Mouse (Mus musculus) limb, embryonic 10.5 days (tissue): ENCODE measurements at regions not wholly inside any gene's neighbourhood (a gene's known extent, or its start where the extent isn't known, plus 50 kb on each side); places are given as distances from the start of the nearest gene placed in this dataset.

Experiments
- DNase-seq: peaks from one replicate; pipeline ENCODE4 v3.0.0-alpha.2; 2017; ENCODE audit warnings: low spot score
- H3K27ac ChIP-seq: fragments of 300-500 bp; sonication (generic); 2 replicates; pipeline ENCODE4 v1.5.1; 2016; ENCODE audit warnings: mild to moderate bottlenecking
- H3K27me3 ChIP-seq: fragments of 300-500 bp; sonication (generic); 2 replicates; pipeline ENCODE4 v1.6.1; 2016; ENCODE audit warnings: low read depth, mild to moderate bottlenecking; ENCODE audit not compliant: poor library complexity, severe bottlenecking
- H3K36me3 ChIP-seq: fragments of 300-500 bp; sonication (generic); 2 replicates; pipeline ENCODE4 v1.6.1; 2016; ENCODE audit warnings: mild to moderate bottlenecking, moderate library complexity
- H3K4me1 ChIP-seq: fragments of 300-500 bp; sonication (generic); 2 replicates; pipeline ENCODE4 v1.6.1; 2016
- H3K4me3 ChIP-seq: fragments of 300-500 bp; sonication (generic); 2 replicates; pipeline ENCODE4 v1.5.1; 2016; ENCODE audit warnings: mild to moderate bottlenecking, moderate library complexity
- H3K9me3 ChIP-seq: fragments of 300-500 bp; sonication (generic); replicated peaks from 2 replicates; pipeline ENCODE4 v1.6.1; 2016; ENCODE audit warnings: mild to moderate bottlenecking
- WGBS: fragments of 180-500 bp; shearing (Covaris S2); methylation state at CpG from one replicate; pipeline ENCODE4 v1.1.7; 2016; 5-methylcytosine and 5-hydroxymethylcytosine counted together

DNA sequence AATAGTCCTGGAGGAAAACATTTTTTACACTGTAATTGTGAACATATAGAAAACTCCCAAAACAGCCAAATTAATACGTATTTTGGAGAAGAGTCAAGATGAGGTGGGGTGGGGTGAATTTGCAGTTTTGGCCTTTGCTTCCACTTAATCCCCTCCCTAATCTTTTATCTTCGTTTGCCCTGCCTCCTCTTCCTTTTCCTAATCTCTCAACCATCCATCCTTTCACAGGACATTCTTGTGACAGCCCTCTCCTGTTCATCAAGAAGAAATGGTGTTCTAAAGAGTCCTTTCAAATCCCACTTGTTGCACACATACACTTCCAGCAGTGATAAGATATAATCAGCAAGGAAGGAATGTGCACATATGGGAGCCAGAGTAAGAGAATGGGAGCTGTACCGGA is 186.0 kb upstream of the Paip1 start:
- no peak overlapping the region for H3K4me3 ChIP-seq
- H3K4me1 ChIP-seq: no peaks in the 10 kb centered on the region
- 73% methylated on average over 3 of the region's 3 CpGs for WGBS

DNA sequence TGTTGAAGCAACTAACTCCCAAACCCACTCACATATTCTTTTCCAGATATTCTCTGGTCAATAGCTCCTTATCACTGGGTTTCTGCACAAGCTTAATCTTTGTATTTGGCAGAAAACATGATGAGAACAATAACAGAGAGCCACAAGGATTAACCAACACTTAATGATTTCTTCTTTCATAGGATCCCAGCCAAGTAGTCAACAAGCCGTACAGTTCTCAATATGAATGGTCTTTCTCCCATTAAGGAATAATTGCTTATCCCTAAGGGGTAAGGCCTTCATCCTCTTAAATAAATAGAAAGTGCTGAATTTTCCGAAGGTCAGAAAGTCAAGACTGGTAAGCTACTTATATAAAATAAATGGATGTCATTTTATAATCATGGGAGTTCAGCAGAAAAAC is 181.3 kb upstream of the Paip1 start:
- Histone ChIP-seq H3K27ac (no peak overlapping the region), H3K27me3 (no peaks in the 10 kb centered on the region), H3K4me3 (no peak overlapping the region), H3K36me3 (no peaks in the 10 kb centered on the region), H3K4me1 (no peaks in the 10 kb centered on the region), H3K9me3 (no peaks in the 10 kb centered on the region)
- WGBS: 84% methylated on average over 2 of the region's 2 CpGs
- DNase-seq: no peak

More for the DNA sequence above, 186.0 kb upstream of the Paip1 start:
- Histone ChIP-seq H3K36me3 (no peaks in the 10 kb centered on the region), H3K9me3 (no peaks in the 10 kb centered on the region), H3K27me3 (no peaks in the 10 kb centered on the region), H3K27ac (no peak overlapping the region)
- no peak for DNase-seq

DNA sequence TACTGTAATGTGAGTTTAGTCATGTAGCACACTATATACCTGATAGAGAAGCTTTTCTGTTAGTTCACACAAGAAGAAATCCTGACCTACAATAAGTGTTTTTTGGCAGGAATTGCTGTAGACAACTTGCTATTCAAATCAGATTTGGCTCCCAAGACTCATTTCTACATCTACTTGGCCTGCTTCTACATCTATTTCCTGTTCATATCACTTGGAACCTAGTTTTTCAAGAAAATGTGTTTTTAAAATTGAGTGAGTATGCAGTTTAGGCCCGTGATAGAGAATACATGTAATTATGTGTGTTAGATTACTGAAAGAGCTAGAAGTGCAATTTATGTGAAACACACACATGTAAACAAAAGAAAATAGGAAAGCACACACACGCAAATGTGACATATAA is 176.4 kb upstream of the Paip1 start:
- H3K36me3 ChIP-seq: no peaks in the 10 kb centered on the region
- H3K9me3 ChIP-seq: no peaks in the 10 kb centered on the region
- no peaks in the 10 kb centered on the region for H3K27me3 ChIP-seq
- H3K4me1 ChIP-seq: no peaks in the 10 kb centered on the region
- H3K4me3 ChIP-seq: no peak overlapping the region
- no peak overlapping the region for H3K27ac ChIP-seq
- DNase-seq: no peak
- 93% methylated on average over 2 of the region's 2 CpGs for WGBS

DNA sequence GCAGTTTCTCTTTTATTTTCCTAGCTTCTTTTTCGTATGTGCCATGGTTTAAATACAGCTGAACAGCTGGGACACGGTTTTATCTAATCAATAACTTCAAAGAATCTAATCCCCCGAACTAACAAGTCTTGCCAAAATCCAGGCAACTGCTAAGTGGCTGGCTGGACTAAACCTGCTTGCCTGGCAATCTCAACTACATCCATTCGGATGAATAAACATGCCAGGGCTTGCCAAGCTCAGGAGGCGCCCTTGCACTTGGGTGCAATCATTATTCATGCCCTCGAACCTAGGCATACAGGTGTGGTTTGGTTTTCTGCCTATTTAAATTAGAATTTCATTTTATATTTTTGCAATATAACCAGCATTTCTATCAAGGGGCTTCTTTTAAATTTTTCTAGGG is 172.1 kb upstream of the Paip1 start:
- Histone ChIP-seq H3K4me1 (no peaks in the 10 kb centered on the region), H3K4me3 (no peak overlapping the region), H3K9me3 (no peaks in the 10 kb centered on the region), H3K27me3 (no peaks in the 10 kb centered on the region), H3K27ac (no peak overlapping the region), H3K36me3 (no peaks in the 10 kb centered on the region)
- WGBS: 81% methylated on average over 6 of the region's 6 CpGs
- no peak for DNase-seq

DNA sequence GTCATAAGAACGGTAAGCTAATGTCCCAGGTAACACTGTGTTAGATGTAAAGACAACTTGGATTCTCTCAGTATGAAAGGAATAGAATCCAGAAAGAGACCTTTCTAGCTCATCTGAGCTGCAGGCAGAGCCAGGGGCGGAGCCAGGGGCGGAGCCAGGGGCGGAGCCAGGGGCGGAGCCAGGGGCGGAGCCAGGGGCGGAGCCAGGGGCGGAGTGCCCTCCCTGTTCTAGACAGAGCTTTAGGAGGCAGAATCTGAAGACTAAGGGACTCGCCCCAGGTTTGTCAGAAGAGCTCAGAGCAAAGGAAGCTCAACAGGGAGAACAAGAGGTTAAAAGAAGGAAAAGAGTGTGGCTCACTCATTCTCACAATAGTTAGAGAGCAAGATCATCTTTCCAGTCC is 169.9 kb upstream of the Paip1 start:
- H3K27ac ChIP-seq: no peak overlapping the region
- 69% methylated on average over 9 of the region's 9 CpGs for WGBS
- no peaks in the 10 kb centered on the region for H3K9me3 ChIP-seq
- H3K36me3 ChIP-seq: no peaks in the 10 kb centered on the region
- H3K4me1 ChIP-seq: no peaks in the 10 kb centered on the region
- H3K27me3 ChIP-seq: no peaks in the 10 kb centered on the region
- no peak overlapping the region for H3K4me3 ChIP-seq
- no peak for DNase-seq

DNA sequence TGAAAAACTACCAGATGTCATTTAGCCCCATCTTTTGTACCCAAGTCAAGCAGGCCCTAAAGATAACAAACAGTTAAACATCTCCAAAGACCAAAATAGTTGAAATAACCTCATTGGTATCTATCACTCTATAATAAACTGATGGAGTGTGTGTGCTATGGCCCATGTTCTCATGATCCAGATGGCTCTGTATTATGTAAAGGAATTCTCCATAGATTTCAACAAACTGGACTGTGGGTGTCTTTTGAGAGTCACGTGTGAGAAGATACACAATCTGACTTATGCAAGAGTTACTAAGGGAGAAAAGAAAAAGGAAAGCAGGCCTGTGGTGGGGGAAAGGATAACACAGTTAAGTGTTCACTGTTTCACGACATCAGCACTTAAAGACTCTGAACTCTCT is 164.8 kb upstream of the Paip1 start:
- no peak overlapping the region for H3K27ac ChIP-seq
- H3K9me3 ChIP-seq: no peaks in the 10 kb centered on the region
- no peaks in the 10 kb centered on the region for H3K36me3 ChIP-seq
- no peaks in the 10 kb centered on the region for H3K4me1 ChIP-seq
- WGBS: 69% methylated on average over 2 of the region's 2 CpGs
- no peak for DNase-seq
- no peaks in the 10 kb centered on the region for H3K27me3 ChIP-seq
- no peak overlapping the region for H3K4me3 ChIP-seq

DNA sequence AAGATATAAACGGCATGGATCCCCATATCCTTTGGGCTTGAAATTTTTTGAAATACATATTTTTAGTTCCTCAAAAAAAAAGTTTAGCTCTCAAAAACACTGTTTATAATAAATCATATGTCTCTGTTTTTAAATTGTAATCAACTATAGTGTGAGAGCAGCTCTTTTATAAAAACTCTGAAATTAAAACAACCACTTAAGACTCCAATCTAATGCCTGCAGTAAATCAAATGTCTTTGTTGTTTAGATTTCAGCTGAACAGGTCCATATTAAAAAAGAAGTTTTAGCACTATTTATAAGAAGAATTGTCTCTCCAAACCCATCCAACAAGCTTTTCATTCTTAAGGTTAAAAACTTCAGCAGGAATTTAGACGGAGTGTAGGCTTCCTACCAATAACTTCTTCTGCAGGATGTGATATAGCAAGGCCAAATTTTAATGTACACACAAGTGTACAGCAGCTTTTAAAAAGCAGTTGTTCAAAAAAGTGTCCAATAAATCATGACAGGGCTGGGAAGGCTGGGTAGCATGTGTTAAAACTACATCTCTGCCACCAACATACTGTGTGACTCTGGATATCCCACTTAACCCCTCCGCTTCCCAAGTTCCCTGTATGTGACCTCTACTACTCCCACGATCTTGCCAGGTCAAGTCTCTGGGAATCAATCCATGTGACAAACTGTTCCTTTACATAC is 160.6 kb upstream of the Paip1 start:
- 85% methylated on average over 4 of the region's 4 CpGs for WGBS

DNA sequence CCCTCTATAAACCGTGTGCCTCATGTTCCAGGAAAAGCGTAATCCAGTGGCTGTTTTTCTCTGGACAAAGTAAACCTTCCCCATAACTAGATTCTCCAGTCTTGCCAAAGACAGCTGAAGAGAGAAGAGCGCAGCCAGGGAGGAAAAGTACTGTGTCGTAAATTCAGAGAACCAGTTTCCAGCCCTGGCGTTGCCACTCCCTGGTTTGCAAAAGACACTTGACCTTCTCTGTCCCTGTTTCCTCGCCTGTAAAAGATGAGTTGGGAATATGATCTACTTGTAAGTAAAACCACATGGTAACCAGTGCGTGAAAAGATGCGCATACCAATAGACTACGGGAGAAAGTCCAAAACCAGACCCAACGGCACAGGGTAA is 160.1 kb upstream of the Paip1 start:
- no peak for DNase-seq
- WGBS: 79% methylated on average over 10 of the region's 10 CpGs
- H3K4me1 ChIP-seq: no peaks in the 10 kb centered on the region

More for the DNA sequence above, 160.6 kb upstream of the Paip1 start:
- Histone ChIP-seq H3K4me3 (no peak overlapping the region), H3K9me3 (no peaks in the 10 kb centered on the region), H3K27me3 (no peaks in the 10 kb centered on the region), H3K4me1 (no peaks in the 10 kb centered on the region), H3K36me3 (no peaks in the 10 kb centered on the region), H3K27ac (no peak overlapping the region)
- no peak for DNase-seq

DNA sequence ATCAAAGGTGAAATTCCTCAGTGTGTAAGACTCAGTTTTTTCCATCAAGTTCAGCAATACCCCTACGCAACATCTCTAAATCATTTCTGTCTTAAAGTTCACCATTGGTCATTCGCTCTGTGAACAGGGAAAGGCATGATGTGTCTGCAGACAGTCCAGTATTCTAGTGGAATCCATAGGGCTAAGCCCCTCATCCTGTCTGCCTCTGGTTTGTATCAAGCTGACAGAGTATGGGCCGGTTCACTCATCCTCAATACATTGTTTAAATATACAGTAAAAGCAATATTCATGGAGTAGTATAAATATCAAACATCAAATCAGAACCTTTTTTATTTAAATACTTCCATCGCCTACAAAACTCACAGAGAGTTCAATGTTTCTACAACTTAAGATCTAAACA is 152.9 kb upstream of the Paip1 start:
- no peaks in the 10 kb centered on the region for H3K27me3 ChIP-seq
- H3K36me3 ChIP-seq: no peaks in the 10 kb centered on the region
- no peak for DNase-seq
- no peak overlapping the region for H3K4me3 ChIP-seq
- H3K4me1 ChIP-seq: peaks cover 3% of the 10 kb centered on the region; the same call in 1 of the 2 replicates
- no peak overlapping the region for H3K27ac ChIP-seq
- 88% methylated on average over 4 of the region's 4 CpGs for WGBS
- no peaks in the 10 kb centered on the region for H3K9me3 ChIP-seq

More for the DNA sequence above, 160.1 kb upstream of the Paip1 start:
- Histone ChIP-seq H3K27ac (no peak overlapping the region), H3K9me3 (no peaks in the 10 kb centered on the region), H3K36me3 (no peaks in the 10 kb centered on the region), H3K27me3 (no peaks in the 10 kb centered on the region), H3K4me3 (no peak overlapping the region)

DNA sequence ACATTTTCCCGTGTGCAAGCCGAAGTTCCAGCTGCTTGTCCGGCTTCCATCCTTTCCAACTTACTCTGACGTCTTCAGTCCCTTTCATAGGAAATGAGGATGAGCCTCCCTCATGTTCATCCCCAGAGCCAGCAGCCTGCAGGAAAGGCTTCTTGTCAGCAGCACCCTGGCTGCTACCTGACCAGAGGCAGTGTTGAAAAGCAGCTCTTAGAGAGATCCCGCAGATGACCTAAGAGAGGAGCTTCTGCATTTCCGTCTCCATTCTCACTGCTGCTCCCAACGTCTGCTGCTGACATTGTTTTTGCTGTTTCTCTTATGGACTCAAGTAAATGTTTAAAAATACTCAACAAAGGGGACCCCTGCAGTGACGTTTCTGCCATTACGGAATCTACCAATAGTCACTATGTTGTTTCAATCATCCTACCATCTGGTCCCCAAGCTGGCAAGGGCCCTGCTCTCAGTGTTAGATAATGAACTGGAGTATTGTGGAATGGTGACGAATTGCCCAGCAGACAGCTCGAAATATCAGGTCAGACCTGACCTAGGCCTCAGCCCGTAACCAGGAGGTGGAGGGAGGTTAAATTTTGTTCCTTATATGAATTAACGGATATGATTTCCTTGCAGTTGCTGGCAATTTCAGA is 151.0 kb upstream of the Paip1 start:
- Histone ChIP-seq H3K27ac (no peak overlapping the region), H3K36me3 (no peaks in the 10 kb centered on the region), H3K27me3 (no peaks in the 10 kb centered on the region), H3K4me1 (peaks cover 3% of the 10 kb centered on the region; the same call in 1 of the 2 replicates), H3K4me3 (no peak overlapping the region), H3K9me3 (no peaks in the 10 kb centered on the region)
- DNase-seq: no peak
- 78% methylated on average over 13 of the region's 13 CpGs for WGBS

DNA sequence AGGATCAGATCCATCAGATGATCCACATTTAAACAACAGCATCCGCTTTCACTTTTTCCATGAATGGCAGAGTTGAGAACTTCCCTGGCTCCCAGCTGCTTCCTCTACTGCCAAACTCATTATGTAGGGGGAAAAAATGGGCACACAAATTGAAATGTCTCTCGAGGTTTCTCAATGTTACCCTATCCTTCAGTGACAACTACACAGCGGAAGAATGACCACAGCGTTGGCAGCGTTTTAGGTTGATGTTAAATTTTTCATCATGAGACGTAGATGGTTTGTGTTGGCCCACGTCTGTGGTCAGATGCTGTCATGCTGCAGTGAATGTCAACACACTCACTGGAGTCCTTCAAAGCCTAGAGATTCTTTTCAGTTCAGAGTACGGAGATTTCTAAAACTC is 149.0 kb upstream of the Paip1 start:
- Histone ChIP-seq H3K27ac (no peak overlapping the region), H3K27me3 (no peaks in the 10 kb centered on the region), H3K9me3 (no peaks in the 10 kb centered on the region), H3K36me3 (no peaks in the 10 kb centered on the region), H3K4me1 (peaks cover 3% of the 10 kb centered on the region; the same call in 1 of the 2 replicates), H3K4me3 (no peak overlapping the region)
- no peak for DNase-seq
- 91% methylated on average over 8 of the region's 8 CpGs for WGBS

DNA sequence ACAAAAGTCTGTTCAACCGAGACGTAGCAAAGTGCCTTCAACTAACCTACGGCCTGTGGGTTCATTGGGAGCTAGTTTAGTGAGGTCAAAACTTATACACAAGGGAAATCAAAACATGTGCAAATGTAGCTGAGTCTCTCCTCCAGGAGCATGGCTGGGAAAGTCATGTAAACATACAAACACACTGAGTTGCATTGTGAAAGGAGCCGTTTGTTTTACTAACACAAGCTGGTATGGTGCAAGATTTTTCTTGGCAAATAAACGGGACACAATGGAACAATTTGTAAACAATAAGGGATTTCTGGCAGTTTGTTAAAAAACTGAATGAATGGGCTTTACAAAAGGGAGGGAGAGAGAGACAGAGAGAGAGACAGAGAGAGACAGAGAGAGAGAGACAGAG is 147.8 kb upstream of the Paip1 start:
- H3K27me3 ChIP-seq: no peaks in the 10 kb centered on the region
- H3K36me3 ChIP-seq: no peaks in the 10 kb centered on the region
- no peaks in the 10 kb centered on the region for H3K9me3 ChIP-seq
- 86% methylated on average over 5 of the region's 5 CpGs for WGBS
- peaks cover 3% of the 10 kb centered on the region; the same call in 1 of the 2 replicates for H3K4me1 ChIP-seq
- H3K27ac ChIP-seq: no peak overlapping the region
- no peak overlapping the region for H3K4me3 ChIP-seq
- no peak for DNase-seq

DNA sequence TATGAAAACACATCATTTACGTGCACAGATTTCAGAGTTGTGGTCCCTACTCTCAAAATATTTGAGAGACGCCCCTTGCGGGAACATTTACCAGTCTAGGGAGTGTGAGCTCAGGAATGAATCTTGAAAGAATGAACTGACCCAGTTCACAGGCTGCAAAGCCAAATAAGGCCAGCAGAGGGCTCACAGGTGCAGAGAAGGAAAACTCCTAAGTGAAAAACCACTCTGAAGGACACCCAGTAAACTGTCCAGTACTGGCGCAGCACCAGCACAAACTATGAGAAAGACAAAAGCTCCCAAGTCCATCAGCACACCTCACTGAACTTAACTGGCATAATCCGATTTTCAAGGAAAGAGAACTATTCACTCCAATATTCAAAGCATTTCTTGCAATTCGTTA is 145.0 kb upstream of the Paip1 start:
- Histone ChIP-seq H3K36me3 (no peaks in the 10 kb centered on the region), H3K9me3 (no peaks in the 10 kb centered on the region), H3K27ac (no peak overlapping the region), H3K27me3 (no peaks in the 10 kb centered on the region), H3K4me3 (no peak overlapping the region), H3K4me1 (no peaks in the 10 kb centered on the region)
- WGBS: 59% methylated on average over 6 of the region's 6 CpGs
- peak; percentile 78 for DNase-seq

DNA sequence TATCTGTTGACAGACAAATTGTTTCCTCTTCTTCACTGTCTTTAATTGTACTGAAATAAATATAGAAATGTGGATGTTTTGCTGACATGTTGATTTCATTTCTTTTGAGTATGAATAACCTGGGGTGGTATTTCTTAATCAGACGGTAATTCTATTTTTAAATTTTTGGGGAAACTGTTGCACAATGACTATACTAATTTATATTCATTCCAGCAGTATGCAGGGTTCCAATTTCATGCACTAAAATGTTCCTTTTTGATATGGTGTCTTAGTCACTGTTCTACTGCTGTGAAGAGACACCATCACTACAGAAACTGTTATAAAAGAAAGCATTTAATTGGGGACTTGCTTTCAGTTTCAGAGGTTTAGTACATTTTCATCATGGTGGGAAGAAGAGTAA is 119.2 kb upstream of the Paip1 start:
- H3K4me3 ChIP-seq: no peak overlapping the region
- H3K27ac ChIP-seq: no peak overlapping the region
- DNase-seq: no peak
- no peaks in the 10 kb centered on the region for H3K36me3 ChIP-seq
- WGBS: 89% methylated on average over 1 of the region's 1 CpGs
- H3K9me3 ChIP-seq: no peaks in the 10 kb centered on the region
- H3K4me1 ChIP-seq: no peaks in the 10 kb centered on the region
- H3K27me3 ChIP-seq: no peaks in the 10 kb centered on the region
